Mouse (Mus musculus) heart, embryonic 16.5 days (tissue): ENCODE data around the gene Klc1. TPM values are rescaled to one million over a fixed set of nuclear protein-coding genes. Genes with fewer than 3 reads are reported as not detected.
A peak's percentile ranks its signal among the peaks of the same experiment; 100 is the strongest.
"Not testable (repeated sequence)": the region's sequence is repeated elsewhere in the genome, so short reads cannot be mapped to it uniquely, and the experiment has no call there.

Source experiments
- ATAC-seq: fragments of 200-750 bp; cut with Nextera tagmentation; replicated peaks from 2 replicates; pipeline ENCODE4 v1.8.0; 2017; ENCODE audit warnings: moderate number of reproducible peaks; ENCODE audit not compliant: insufficient read depth, low FRiP score; ENCODE audit errors: extremely low read depth
- H3K27ac ChIP-seq: fragments of 300-500 bp; sonication (generic); 2 replicates; pipeline ENCODE4 v1.5.1; 2014; ENCODE audit warnings: mild to moderate bottlenecking, low read length, control low read depth, moderate library complexity
- H3K27me3 ChIP-seq: fragments of 300-500 bp; sonication (generic); 2 replicates; pipeline ENCODE4 v1.6.1; 2014; ENCODE audit warnings: low read length, mixed read lengths; ENCODE audit not compliant: control insufficient read depth, insufficient read depth
- H3K36me3 ChIP-seq: fragments of 300-500 bp; sonication (generic); 2 replicates; pipeline ENCODE4 v1.6.1; 2014; ENCODE audit not compliant: control insufficient read depth, insufficient read depth
- H3K4me1 ChIP-seq: fragments of 300-500 bp; sonication (generic); 2 replicates; pipeline ENCODE4 v1.6.1; 2014; ENCODE audit warnings: low read length, mixed read lengths; ENCODE audit not compliant: control insufficient read depth, insufficient read depth
- H3K4me2 ChIP-seq: fragments of 300-500 bp; sonication (generic); 2 replicates; pipeline ENCODE4 v1.6.1; 2014; ENCODE audit warnings: low read depth, mild to moderate bottlenecking, control low read depth, low read length
- H3K4me3 ChIP-seq: fragments of 300-500 bp; sonication (generic); 2 replicates; pipeline ENCODE4 v1.5.1; 2014; ENCODE audit warnings: mild to moderate bottlenecking, control low read depth, low read length
- H3K9ac ChIP-seq: fragments of 300-500 bp; sonication (generic); 2 replicates; pipeline ENCODE4 v1.6.1; 2014; ENCODE audit warnings: low read length, control low read depth
- H3K9me3 ChIP-seq: fragments of 300-500 bp; sonication (generic); replicated peaks from 2 replicates; pipeline ENCODE4 v1.6.1; 2016; ENCODE audit warnings: low read length; ENCODE audit not compliant: control insufficient read depth
- WGBS: fragments of 180-500 bp; shearing (Covaris S2); extraction: QIAGEN DNeasy Blood & Tissue Kit; methylation state at CpG from one replicate; pipeline ENCODE4 v1.1.7; 2014; 5-methylcytosine and 5-hydroxymethylcytosine counted together
- polyA plus RNA-seq: library from polyadenylated mRNA; unstranded; fragments of >200 nt; fragmentation: Nextera tagmentation; extraction: Ambion mirVana; gene quantifications from 2 replicates; pipeline ENCODE4 v1.2.1, GENCODE M21; 2015

The Klc1 gene
- polyA plus RNA-seq, 1 experiment from 2014 or later = 134 TPM

- Histone ChIP-seq H3K4me3 (no peak overlapping the region), H3K27me3 (no peaks in the 10 kb centered on the region), H3K27ac (peak overlapping the region; percentile 60), H3K9ac (no peak overlapping the region), H3K4me1 (peaks cover 2% of the 10 kb centered on the region), H3K36me3 (peaks cover 14% of the 10 kb centered on the region; the same call in 1 of the 2 replicates), H3K4me2 (no peak overlapping the region), H3K9me3 (no peaks in the 10 kb centered on the region)
- peak; percentile 73 for ATAC-seq
- 66% methylated on average over 6 of the region's 6 CpGs for WGBS
Observed at GRCm38 (mm10) chr12:111724638-111725337, 33.9 kb upstream of the Klc1 start.

- no peak overlapping the region for H3K4me2 ChIP-seq
- H3K36me3 ChIP-seq = peaks cover 14% of the 10 kb centered on the region; the same call in 1 of the 2 replicates
- no peaks in the 10 kb centered on the region for H3K27me3 ChIP-seq
- no peak overlapping the region for H3K4me3 ChIP-seq
- no peaks in the 10 kb centered on the region for H3K9me3 ChIP-seq
- 59% methylated on average over 12 of the region's 12 CpGs for WGBS
- ATAC-seq = 0 out of 2 replicates have a peak, but pooled peaks have one; percentile 9
- no peak overlapping the region for H3K9ac ChIP-seq
- H3K4me1 ChIP-seq = peaks cover 2% of the 10 kb centered on the region
- peak overlapping the region; percentile 60 for H3K27ac ChIP-seq
Observed at GRCm38 (mm10) chr12:111725338-111726121, 33.1 kb upstream of the Klc1 start.

- H3K4me3 ChIP-seq = no peak overlapping the region
- H3K27ac ChIP-seq = peak overlapping the region; percentile 60
- H3K9me3 ChIP-seq = no peaks in the 10 kb centered on the region
- 52% methylated on average over 4 of the region's 4 CpGs for WGBS
- 0 out of 2 replicates have a peak, but pooled peaks have one; percentile 39 for ATAC-seq
- H3K27me3 ChIP-seq = no peaks in the 10 kb centered on the region
- H3K9ac ChIP-seq = no peak overlapping the region
- no peak overlapping the region for H3K4me2 ChIP-seq
- H3K36me3 ChIP-seq = peaks cover 14% of the 10 kb centered on the region; the same call in 1 of the 2 replicates
- peaks cover 2% of the 10 kb centered on the region for H3K4me1 ChIP-seq
Observed at GRCm38 (mm10) chr12:111726122-111726463, 32.6 kb upstream of the Klc1 start.

GRCm38 (mm10) chr12:111727956-111728355 lies 30.7 kb upstream of the Klc1 start:
- no peaks in the 10 kb centered on the region for H3K9me3 ChIP-seq
- no peak overlapping the region for H3K4me2 ChIP-seq
- H3K27me3 ChIP-seq = no peaks in the 10 kb centered on the region
- no peak for ATAC-seq
- WGBS = 78% methylated on average over 1 of the region's 1 CpGs
- no peak overlapping the region for H3K9ac ChIP-seq
- no peak overlapping the region for H3K4me3 ChIP-seq
- H3K36me3 ChIP-seq = peaks cover 13% of the 10 kb centered on the region; the same call in 1 of the 2 replicates
- peaks cover 7% of the 10 kb centered on the region for H3K4me1 ChIP-seq
- H3K27ac ChIP-seq = no peak overlapping the region

- Histone ChIP-seq H3K9me3 (no peaks in the 10 kb centered on the region), H3K9ac (0 out of 2 replicates have a peak overlapping the region, but pooled peaks have one; percentile 47), H3K4me1 (peaks cover 5% of the 10 kb centered on the region; the same call in 1 of the 2 replicates), H3K36me3 (peaks cover 5% of the 10 kb centered on the region; the same call in 1 of the 2 replicates), H3K27me3 (no peaks in the 10 kb centered on the region), H3K27ac (no peak overlapping the region), H3K4me3 (no peak overlapping the region), H3K4me2 (peak overlapping the region; percentile 46)
- 30% methylated on average over 30 of the region's 30 CpGs for WGBS
- ATAC-seq = peak; percentile 88
Observed at GRCm38 (mm10) chr12:111731822-111732807, 26.5 kb upstream of the Klc1 start.

- Histone ChIP-seq H3K9me3 (no peaks in the 10 kb centered on the region), H3K4me1 (peaks cover 5% of the 10 kb centered on the region; the same call in 1 of the 2 replicates), H3K27me3 (no peaks in the 10 kb centered on the region), H3K36me3 (peaks cover 5% of the 10 kb centered on the region; the same call in 1 of the 2 replicates), H3K4me3 (no peak overlapping the region), H3K4me2 (no peak overlapping the region), H3K9ac (0 out of 2 replicates have a peak overlapping the region, but pooled peaks have one; percentile 47), H3K27ac (no peak overlapping the region)
- ATAC-seq = no peak
- WGBS = 52% methylated on average over 5 of the region's 5 CpGs
Observed at GRCm38 (mm10) chr12:111732921-111733320, 25.7 kb upstream of the Klc1 start.

- no peak overlapping the region for H3K4me2 ChIP-seq
- H3K27ac ChIP-seq = no peak overlapping the region
- H3K4me1 ChIP-seq = peaks cover 5% of the 10 kb centered on the region; the same call in 1 of the 2 replicates
- WGBS = 71% methylated on average over 3 of the region's 3 CpGs
- H3K9me3 ChIP-seq = no peaks in the 10 kb centered on the region
- no peak for ATAC-seq
- H3K9ac ChIP-seq = no peak overlapping the region
- no peaks in the 10 kb centered on the region for H3K27me3 ChIP-seq
- no peak overlapping the region for H3K4me3 ChIP-seq
- no peaks in the 10 kb centered on the region for H3K36me3 ChIP-seq
Observed at GRCm38 (mm10) chr12:111734912-111735311, 23.7 kb upstream of the Klc1 start.

GRCm38 (mm10) chr12:111736676-111737075 lies 22.0 kb upstream of the Klc1 start:
- H3K4me1 ChIP-seq, ATAC-seq: not testable (repeated sequence)

More at GRCm38 (mm10) chr12:111736676-111737075, 22.0 kb upstream of the Klc1 start:
- not testable (repeated sequence) for H3K4me3 ChIP-seq, H3K36me3 ChIP-seq, H3K4me2 ChIP-seq, H3K27me3 ChIP-seq, H3K9me3 ChIP-seq, H3K9ac ChIP-seq, H3K27ac ChIP-seq
- WGBS = 83% methylated on average over 8 of the region's 8 CpGs
